Mouse (Mus musculus): ENCODE measurements around the gene Lrrc39. TPM values are rescaled to one million over a fixed set of nuclear protein-coding genes. Genes with fewer than 3 reads are reported as not detected.
"Not testable (repeated sequence)": the region's sequence is repeated elsewhere in the genome, so short reads cannot be mapped to it uniquely, and the experiment has no call there.

Lrrc39 gene
- polyA plus RNA-seq, 1 experiment, result not detected

GRCm38 (mm10) chr3:116542532-116542931 is 20.2 kb upstream of the Lrrc39 start:
- H3K4me3 ChIP-seq (ENCODE audit: control insufficient read depth, low read depth, low read length), result no peak overlapping the region
- H3K27me3 ChIP-seq (ENCODE audit: control insufficient read depth, insufficient read depth, low read length), result no peaks in the 10 kb centered on the region
- no peaks in the 10 kb centered on the region for H3K36me3 ChIP-seq (ENCODE audit: control insufficient read depth, insufficient read depth, low read length)
- TF ChIP-seq CTCF (IDR thresholded peaks at IDR 0.05; ENCODE audit: control insufficient read depth, insufficient read depth, insufficient replicate concordance, low read depth, low read length), result no peak
- no peak for TF ChIP-seq POLR2A (IDR thresholded peaks at IDR 0.05; ENCODE audit: control insufficient read depth, low read depth, low read length)
- H3K27ac ChIP-seq (ENCODE audit: control insufficient read depth, insufficient read depth, low read depth, low read length), result no peak overlapping the region
- H3K4me1 ChIP-seq (ENCODE audit: control insufficient read depth, insufficient read depth, low read length), result no peaks in the 10 kb centered on the region

- no peak overlapping the region for H3K27ac ChIP-seq (ENCODE audit: control insufficient read depth, insufficient read depth, low read depth, low read length)
- H3K4me3 ChIP-seq (ENCODE audit: control insufficient read depth, low read depth, low read length), result no peak overlapping the region
- H3K27me3 ChIP-seq (ENCODE audit: control insufficient read depth, insufficient read depth, low read length), result no peaks in the 10 kb centered on the region
- TF ChIP-seq POLR2A (IDR thresholded peaks at IDR 0.05; ENCODE audit: control insufficient read depth, low read depth, low read length) (no peak), CTCF (IDR thresholded peaks at IDR 0.05; ENCODE audit: control insufficient read depth, insufficient read depth, insufficient replicate concordance, low read depth, low read length) (no peak)
- H3K4me1 ChIP-seq (ENCODE audit: control insufficient read depth, insufficient read depth, low read length), result no peaks in the 10 kb centered on the region
- H3K36me3 ChIP-seq (ENCODE audit: control insufficient read depth, insufficient read depth, low read length), result no peaks in the 10 kb centered on the region
Measured at GRCm38 (mm10) chr3:116547430-116547829, 15.3 kb upstream of the Lrrc39 start.

GRCm38 (mm10) chr3:116551362-116551761 is 11.4 kb upstream of the Lrrc39 start:
- TF ChIP-seq POLR2A (IDR thresholded peaks at IDR 0.05; ENCODE audit: control insufficient read depth, low read depth, low read length) (no peak), CTCF (IDR thresholded peaks at IDR 0.05; ENCODE audit: control insufficient read depth, insufficient read depth, insufficient replicate concordance, low read depth, low read length) (no peak)
- H3K4me3 ChIP-seq (ENCODE audit: control insufficient read depth, low read depth, low read length), result no peak overlapping the region
- H3K4me1 ChIP-seq (ENCODE audit: control insufficient read depth, insufficient read depth, low read length), result no peaks in the 10 kb centered on the region
- H3K27me3 ChIP-seq (ENCODE audit: control insufficient read depth, insufficient read depth, low read length), result no peaks in the 10 kb centered on the region
- no peak overlapping the region for H3K27ac ChIP-seq (ENCODE audit: control insufficient read depth, insufficient read depth, low read depth, low read length)
- no peaks in the 10 kb centered on the region for H3K36me3 ChIP-seq (ENCODE audit: control insufficient read depth, insufficient read depth, low read length)

DNA sequence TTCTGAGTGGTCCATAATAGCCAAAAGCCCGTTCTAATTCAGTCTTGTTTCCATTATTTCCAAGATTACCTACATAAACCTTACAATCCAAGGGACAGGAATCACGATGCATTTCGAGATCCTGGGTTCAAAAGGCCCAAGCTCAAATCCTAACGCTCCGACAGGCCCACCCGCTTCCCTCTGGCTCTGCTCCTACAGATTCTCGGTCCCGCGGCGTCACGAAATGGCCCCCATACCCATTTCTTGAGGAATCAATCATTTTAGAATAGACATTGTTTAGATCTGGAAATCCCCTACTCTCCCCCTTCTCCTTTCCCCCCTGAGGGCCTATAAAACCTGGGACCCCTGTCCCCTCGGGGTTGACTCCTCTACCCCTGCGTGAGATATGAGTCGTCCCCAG is 1.5 kb upstream of the Lrrc39 start:
- not testable (repeated sequence) for H3K27me3 ChIP-seq (ENCODE audit: control insufficient read depth, insufficient read depth, low read length); H3K36me3 ChIP-seq (ENCODE audit: control insufficient read depth, insufficient read depth, low read length); H3K27ac ChIP-seq (ENCODE audit: control insufficient read depth, insufficient read depth, low read depth, low read length); H3K4me1 ChIP-seq (ENCODE audit: control insufficient read depth, insufficient read depth, low read length); H3K4me3 ChIP-seq (ENCODE audit: control insufficient read depth, low read depth, low read length)

- H3K36me3 ChIP-seq (ENCODE audit: control insufficient read depth, insufficient read depth, low read length), result no peaks in the 10 kb centered on the region
- H3K4me1 ChIP-seq (ENCODE audit: control insufficient read depth, insufficient read depth, low read length), result no peaks in the 10 kb centered on the region
- no peak overlapping the region for H3K4me3 ChIP-seq (ENCODE audit: control insufficient read depth, low read depth, low read length)
- H3K27ac ChIP-seq (ENCODE audit: control insufficient read depth, insufficient read depth, low read depth, low read length), result no peak overlapping the region
- TF ChIP-seq POLR2A (IDR thresholded peaks at IDR 0.05; ENCODE audit: control insufficient read depth, low read depth, low read length) (no peak), CTCF (IDR thresholded peaks at IDR 0.05; ENCODE audit: control insufficient read depth, insufficient read depth, insufficient replicate concordance, low read depth, low read length) (no peak)
- no peaks in the 10 kb centered on the region for H3K27me3 ChIP-seq (ENCODE audit: control insufficient read depth, insufficient read depth, low read length)
Measured at GRCm38 (mm10) chr3:116563095-116563492, 321 bp downstream of the Lrrc39 start.

DNA sequence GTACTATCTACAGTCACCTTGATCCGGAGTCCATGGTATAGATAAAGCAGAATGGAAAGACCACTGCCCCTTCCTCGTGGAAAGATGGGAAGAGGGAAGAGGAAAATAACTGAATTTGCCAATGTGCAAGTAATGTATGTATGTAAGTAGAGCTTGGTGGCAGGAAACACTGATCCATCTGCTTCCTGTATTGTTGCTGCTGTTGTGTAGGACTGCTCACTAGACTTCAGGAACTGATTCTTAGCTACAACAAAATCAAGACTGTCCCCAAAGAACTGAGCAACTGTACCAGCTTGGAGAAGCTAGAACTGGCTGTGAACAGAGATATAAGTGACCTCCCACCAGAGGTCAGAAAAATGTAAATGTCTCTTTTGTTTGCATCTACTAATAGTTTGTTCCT is 7.9 kb downstream of the Lrrc39 start:
- no peaks in the 10 kb centered on the region for H3K4me1 ChIP-seq (ENCODE audit: control insufficient read depth, insufficient read depth, low read length)
- H3K4me3 ChIP-seq (ENCODE audit: control insufficient read depth, low read depth, low read length), result no peak overlapping the region
- no peak overlapping the region for H3K27ac ChIP-seq (ENCODE audit: control insufficient read depth, insufficient read depth, low read depth, low read length)
- TF ChIP-seq POLR2A (IDR thresholded peaks at IDR 0.05; ENCODE audit: control insufficient read depth, low read depth, low read length) (no peak), CTCF (IDR thresholded peaks at IDR 0.05; ENCODE audit: control insufficient read depth, insufficient read depth, insufficient replicate concordance, low read depth, low read length) (no peak)
- H3K27me3 ChIP-seq (ENCODE audit: control insufficient read depth, insufficient read depth, low read length), result no peaks in the 10 kb centered on the region
- H3K36me3 ChIP-seq (ENCODE audit: control insufficient read depth, insufficient read depth, low read length), result no peaks in the 10 kb centered on the region

- no peaks in the 10 kb centered on the region for H3K36me3 ChIP-seq (ENCODE audit: control insufficient read depth, insufficient read depth, low read length)
- no peaks in the 10 kb centered on the region for H3K4me1 ChIP-seq (ENCODE audit: control insufficient read depth, insufficient read depth, low read length)
Measured at GRCm38 (mm10) chr3:116577286-116577685, 14.5 kb downstream of the Lrrc39 start.

GRCm38 (mm10) chr3:116582201-116582600 is 19.4 kb downstream of the Lrrc39 start:
- H3K27me3 ChIP-seq (ENCODE audit: control insufficient read depth, insufficient read depth, low read length), result no peaks in the 10 kb centered on the region
- TF ChIP-seq POLR2A (IDR thresholded peaks at IDR 0.05; ENCODE audit: control insufficient read depth, low read depth, low read length), result no peak
- no peak for TF ChIP-seq CTCF (IDR thresholded peaks at IDR 0.05; ENCODE audit: control insufficient read depth, insufficient read depth, insufficient replicate concordance, low read depth, low read length)
- no peaks in the 10 kb centered on the region for H3K4me1 ChIP-seq (ENCODE audit: control insufficient read depth, insufficient read depth, low read length)
- peaks cover 3% of the 10 kb centered on the region for H3K36me3 ChIP-seq (ENCODE audit: control insufficient read depth, insufficient read depth, low read length)
- H3K27ac ChIP-seq (ENCODE audit: control insufficient read depth, insufficient read depth, low read depth, low read length), result no peak overlapping the region
- H3K4me3 ChIP-seq (ENCODE audit: control insufficient read depth, low read depth, low read length), result no peak overlapping the region

More at GRCm38 (mm10) chr3:116577286-116577685, 14.5 kb downstream of the Lrrc39 start:
- H3K27ac ChIP-seq (ENCODE audit: control insufficient read depth, insufficient read depth, low read depth, low read length), result no peak overlapping the region
- H3K27me3 ChIP-seq (ENCODE audit: control insufficient read depth, insufficient read depth, low read length), result no peaks in the 10 kb centered on the region
- H3K4me3 ChIP-seq (ENCODE audit: control insufficient read depth, low read depth, low read length), result no peak overlapping the region
- peak; percentile 19; the same call in 1 of the 2 replicates for TF ChIP-seq CTCF (IDR thresholded peaks at IDR 0.05; ENCODE audit: control insufficient read depth, insufficient read depth, insufficient replicate concordance, low read depth, low read length)
- no peak for TF ChIP-seq POLR2A (IDR thresholded peaks at IDR 0.05; ENCODE audit: control insufficient read depth, low read depth, low read length)

Data from testis, adult 2 months (tissue).